Mouse (Mus musculus) kidney, embryonic 16.5 days (tissue): ENCODE results near the gene Opn1sw. TPM values are rescaled to one million over a fixed set of nuclear protein-coding genes. Genes with fewer than 3 reads are reported as not detected.
A peak's percentile ranks its signal among the peaks of the same experiment; 100 is the strongest.
"Not testable (repeated sequence)": the region's sequence is repeated elsewhere in the genome, so short reads cannot be mapped to it uniquely, and the experiment has no call there.

Experiments used
- ATAC-seq: fragments of 200-750 bp; cut with Nextera tagmentation; 2 replicates; pipeline ENCODE4 v1.8.0; 2017; ENCODE audit warnings: moderate TSS enrichment; ENCODE audit not compliant: low FRiP score, low TSS enrichment
- H3K27ac ChIP-seq: fragments of 300-500 bp; sonication (generic); 2 replicates; pipeline ENCODE4 v1.5.1; 2014; ENCODE audit warnings: low read length
- H3K27me3 ChIP-seq: fragments of 300-500 bp; sonication (generic); 2 replicates; pipeline ENCODE4 v1.6.1; 2014; ENCODE audit warnings: low read length, control low read depth, mixed read lengths; ENCODE audit not compliant: insufficient read depth
- H3K36me3 ChIP-seq: fragments of 300-500 bp; sonication (generic); 2 replicates; pipeline ENCODE4 v1.6.1; 2014; ENCODE audit warnings: low read length, control low read depth, mixed read lengths; ENCODE audit not compliant: insufficient read depth
- H3K4me1 ChIP-seq: fragments of 300-500 bp; sonication (generic); 2 replicates; pipeline ENCODE4 v1.6.1; 2014; ENCODE audit warnings: low read length, control low read depth, mixed read lengths; ENCODE audit not compliant: insufficient read depth
- H3K4me2 ChIP-seq: fragments of 300-500 bp; sonication (generic); replicated peaks from 2 replicates; pipeline ENCODE4 v1.6.1; 2014; ENCODE audit warnings: low read depth, low read length
- H3K4me3 ChIP-seq: fragments of 300-500 bp; sonication (generic); 2 replicates; pipeline ENCODE4 v1.5.1; 2014; ENCODE audit warnings: mild to moderate bottlenecking, low read length
- H3K9ac ChIP-seq: fragments of 300-500 bp; sonication (generic); replicated peaks from 2 replicates; pipeline ENCODE4 v1.6.1; 2014; ENCODE audit warnings: low read length
- H3K9me3 ChIP-seq: fragments of 300-500 bp; sonication (generic); 2 replicates; pipeline ENCODE4 v1.6.1; 2016; ENCODE audit warnings: low read length, control low read depth
- WGBS: fragments of 180-500 bp; shearing (Covaris S2); extraction: QIAGEN DNeasy Blood & Tissue Kit; methylation state at CpG from one replicate; pipeline ENCODE4 v1.1.7; 2014; 5-methylcytosine and 5-hydroxymethylcytosine counted together
- microRNA-seq: library from miRNA; unstranded; fragments of <30 nt; microRNA quantifications from one replicate; pipeline ENCODE4, GENCODE M21; 2016
- polyA plus RNA-seq: library from polyadenylated mRNA; unstranded; fragments of >200 nt; fragmentation: Nextera tagmentation; extraction: Ambion mirVana; gene quantifications from 2 replicates; pipeline ENCODE4 v1.2.1, GENCODE M21; 2015

Opn1sw gene
- polyA plus RNA-seq, 1 experiment from 2014 or later: 0.79 TPM

DNA sequence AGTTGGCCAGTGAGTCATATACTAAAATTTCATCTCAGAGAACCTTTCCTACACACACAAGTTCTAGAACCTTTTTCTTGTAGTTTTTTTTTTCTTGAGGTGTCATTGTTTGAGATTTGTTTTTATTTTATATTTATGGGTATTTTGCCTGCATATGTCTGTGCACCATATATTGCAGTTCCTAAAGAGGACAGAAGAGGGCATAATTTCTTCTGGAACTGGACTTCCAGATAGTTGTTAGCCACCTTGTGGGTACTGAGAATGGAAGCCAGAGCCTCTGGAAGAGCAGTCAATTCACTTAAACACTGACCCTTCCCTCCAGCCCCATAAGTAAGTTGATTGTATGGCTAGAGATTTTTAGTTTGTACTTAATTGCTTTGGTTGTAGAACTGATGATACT lies 36.7 kb downstream of the Opn1sw start:
- Histone ChIP-seq H3K36me3 (peaks cover 3% of the 10 kb centered on the region), H3K4me1 (peaks cover 21% of the 10 kb centered on the region), H3K9me3 (no peaks in the 10 kb centered on the region), H3K4me3 (no peak overlapping the region), H3K27me3 (no peaks in the 10 kb centered on the region), H3K9ac (no peak overlapping the region), H3K4me2 (no peak overlapping the region), H3K27ac (no peak overlapping the region)
- ATAC-seq: no peak

DNA sequence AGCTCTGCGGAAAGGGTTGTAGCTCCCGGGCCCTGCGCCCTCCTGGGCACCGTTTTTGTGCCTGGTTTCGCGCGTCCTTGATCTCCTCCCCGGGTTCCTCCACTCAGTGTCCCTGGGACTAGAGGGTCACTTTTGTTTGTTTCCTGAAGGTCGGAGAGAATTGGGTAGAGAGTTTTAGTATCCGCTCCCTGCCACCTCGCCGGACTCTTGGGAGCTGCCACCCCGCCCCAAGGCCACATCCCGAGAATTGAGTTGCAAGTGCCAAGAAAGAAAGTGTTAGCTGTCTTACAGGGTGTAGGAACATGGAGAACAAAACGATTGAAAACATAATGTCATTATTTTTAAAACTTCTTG lies 39.9 kb downstream of the Opn1sw start:
- peak overlapping the region; percentile 83 for H3K9ac ChIP-seq
- peak overlapping the region; percentile 58 for H3K4me2 ChIP-seq
- no peaks in the 10 kb centered on the region for H3K27me3 ChIP-seq
- peak overlapping the region; percentile 66 for H3K4me3 ChIP-seq
- H3K36me3 ChIP-seq: no peaks in the 10 kb centered on the region
- 0% methylated on average over 15 of the region's 15 CpGs for WGBS
- peaks cover 18% of the 10 kb centered on the region for H3K4me1 ChIP-seq
- H3K27ac ChIP-seq: peak overlapping the region; percentile 50
- no peak for ATAC-seq
- H3K9me3 ChIP-seq: no peaks in the 10 kb centered on the region

DNA sequence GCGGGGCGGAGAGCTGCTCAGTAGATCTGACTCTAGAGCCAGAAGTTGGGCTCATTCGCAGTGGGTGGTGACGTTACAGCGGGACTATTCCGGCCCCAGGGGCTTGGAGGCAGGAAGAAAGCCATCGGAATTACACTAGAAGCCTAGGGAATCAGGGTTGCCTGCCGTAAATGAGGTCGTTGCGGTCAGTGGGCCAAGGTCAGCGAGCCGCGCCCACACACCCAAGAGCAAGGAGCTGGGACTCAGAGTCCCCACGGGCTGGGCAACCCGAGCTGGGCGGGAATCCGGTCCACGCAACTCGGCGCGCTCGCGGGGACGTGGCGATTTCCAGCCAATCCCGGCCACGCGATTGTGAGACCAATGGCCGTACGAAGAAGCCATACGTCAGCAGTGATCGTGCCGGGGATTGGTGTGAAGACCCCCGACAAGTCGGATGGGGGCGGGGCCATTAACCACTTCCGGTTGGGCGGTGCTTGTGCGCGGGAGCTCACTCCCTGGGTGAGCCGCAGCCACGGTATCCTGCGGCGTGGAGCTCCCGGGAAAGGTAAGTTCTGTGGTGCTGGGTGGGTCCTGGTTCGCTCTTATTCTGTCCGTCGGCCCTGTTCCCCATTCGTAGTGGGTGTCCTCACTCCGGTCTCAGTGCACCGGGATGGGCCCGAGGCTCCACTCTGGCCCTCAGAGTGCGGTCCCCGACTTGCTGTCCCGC lies 40.5 kb downstream of the Opn1sw start, which contains the start of gene Calu:
Gene Calu (plus strand): TSS at position 405 of the 706 bp plus-strand sequence.
- Histone ChIP-seq H3K36me3 (no peaks in the 10 kb centered on the region), H3K4me3 (peak within 1 kb of the TSS; percentile 66), H3K27ac (peak within 1 kb of the TSS; percentile 95), H3K27me3 (no peaks in the 10 kb centered on the region), H3K9ac (peak within 1 kb of the TSS; percentile 83), H3K9me3 (no peaks in the 10 kb centered on the region), H3K4me1 (peaks cover 17% of the 10 kb centered on the region), H3K4me2 (peak within 1 kb of the TSS; percentile 82)
- under 1% methylated on average over 55 of the region's 55 CpGs for WGBS
- peak; percentile 99 for ATAC-seq

DNA sequence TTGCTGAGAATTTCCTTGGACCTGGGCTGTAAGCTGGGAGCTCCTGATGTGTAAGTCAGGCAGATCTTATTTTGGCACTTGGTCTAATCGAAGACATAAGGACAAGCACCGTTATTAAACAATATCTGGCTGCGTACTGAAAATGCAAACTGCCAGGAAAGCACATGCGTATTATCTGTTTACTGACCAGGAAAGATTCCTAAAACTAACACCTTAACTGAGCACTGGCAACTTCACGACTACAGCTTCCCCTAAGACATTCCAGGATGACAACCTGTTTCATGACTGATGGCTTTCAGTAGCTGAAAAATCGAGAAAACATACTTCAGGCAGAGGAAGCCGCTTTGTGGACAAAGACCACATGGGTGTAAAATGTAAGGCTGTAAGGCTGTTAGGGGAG lies 41.1 kb downstream of the Opn1sw start:
- Histone ChIP-seq H3K9ac (peak overlapping the region; percentile 83), H3K36me3 (no peaks in the 10 kb centered on the region), H3K4me1 (peaks cover 17% of the 10 kb centered on the region), H3K4me2 (peak overlapping the region; percentile 82), H3K27ac (peak overlapping the region; percentile 95), H3K4me3 (peak overlapping the region; percentile 66), H3K9me3 (no peaks in the 10 kb centered on the region), H3K27me3 (no peaks in the 10 kb centered on the region)
- 34% methylated on average over 7 of the region's 7 CpGs for WGBS
- ATAC-seq: no peak

DNA sequence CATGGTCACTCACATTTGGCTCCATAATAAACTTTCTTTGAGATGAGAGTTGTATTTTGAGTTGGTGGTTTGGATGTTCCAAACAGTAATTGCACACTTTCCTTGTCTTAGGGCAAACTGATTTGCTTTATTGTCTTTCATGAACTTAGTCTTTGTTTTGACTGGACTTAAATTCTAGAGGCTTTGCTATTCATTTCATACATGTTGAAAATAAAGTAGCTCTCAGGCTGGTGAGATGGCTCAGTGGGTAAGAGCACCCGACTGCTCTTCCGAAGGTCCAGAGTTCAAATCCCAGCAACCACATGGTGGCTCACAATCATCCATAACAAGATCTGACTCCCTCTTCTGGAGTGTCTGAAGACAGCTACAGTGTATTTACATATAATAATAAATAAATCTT lies 41.8 kb downstream of the Opn1sw start:
- H3K27me3 ChIP-seq, ATAC-seq, H3K4me3 ChIP-seq, H3K9ac ChIP-seq, H3K9me3 ChIP-seq, H3K36me3 ChIP-seq, H3K4me2 ChIP-seq, H3K27ac ChIP-seq: not testable (repeated sequence)
- peaks cover 17% of the 10 kb centered on the region for H3K4me1 ChIP-seq
- WGBS: 94% methylated on average over 2 of the region's 2 CpGs

DNA sequence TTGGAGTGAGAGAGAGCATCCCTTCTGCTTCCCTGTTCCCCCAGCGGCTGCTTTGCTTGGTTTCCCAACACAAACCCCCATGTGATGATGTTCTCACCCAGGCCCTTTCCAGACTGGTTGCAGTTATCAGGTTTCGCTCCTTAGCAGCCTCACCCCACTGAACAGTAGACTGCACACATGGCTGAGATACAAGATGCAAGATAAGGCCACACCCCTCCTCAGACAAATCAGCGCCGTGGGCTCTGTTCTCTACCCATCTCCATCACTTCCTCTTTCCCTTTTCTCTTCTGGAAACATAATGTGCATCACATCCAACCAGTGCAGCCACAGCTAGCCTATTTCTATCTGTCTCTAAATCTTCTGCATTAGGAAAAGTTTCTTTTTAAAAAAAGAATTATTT lies 58.8 kb downstream of the Opn1sw start:
- no peaks in the 10 kb centered on the region for H3K9me3 ChIP-seq
- WGBS: 45% methylated on average over 4 of the region's 4 CpGs
- no peak overlapping the region for H3K9ac ChIP-seq
- H3K4me1 ChIP-seq: no peaks in the 10 kb centered on the region
- H3K27ac ChIP-seq: no peak overlapping the region
- no peak overlapping the region for H3K4me3 ChIP-seq
- no peaks in the 10 kb centered on the region for H3K36me3 ChIP-seq
- 0 out of 2 replicates have a peak, but pooled peaks have one; percentile 46 for ATAC-seq
- H3K27me3 ChIP-seq: no peaks in the 10 kb centered on the region
- no peak overlapping the region for H3K4me2 ChIP-seq

DNA sequence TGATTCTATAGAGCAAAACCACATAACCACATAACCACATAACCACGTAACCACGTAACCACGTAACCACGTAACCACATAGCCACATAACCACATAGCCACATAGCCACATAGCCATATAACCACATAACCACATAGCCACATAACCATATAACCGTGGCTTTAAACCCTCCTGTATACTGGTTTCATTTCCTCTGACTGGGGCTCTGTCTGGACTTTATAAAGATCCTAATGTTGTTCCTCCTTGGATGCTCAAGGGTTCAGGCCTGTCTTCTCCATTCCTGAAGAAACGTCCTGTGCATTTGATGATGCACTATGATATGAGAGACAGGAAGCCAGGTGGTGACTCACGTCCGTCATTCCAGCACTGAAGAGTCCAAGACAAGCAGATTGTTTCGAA lies 61.3 kb downstream of the Opn1sw start:
- Histone ChIP-seq H3K4me2 (no peak overlapping the region), H3K4me3 (no peak overlapping the region), H3K36me3 (no peaks in the 10 kb centered on the region), H3K9me3 (no peaks in the 10 kb centered on the region), H3K27me3 (no peaks in the 10 kb centered on the region), H3K27ac (no peak overlapping the region), H3K9ac (no peak overlapping the region), H3K4me1 (no peaks in the 10 kb centered on the region)
- WGBS: 83% methylated on average over 9 of the region's 9 CpGs
- no peak for ATAC-seq

Small RNA genes within 50 kb of the gene (microRNA-seq; reads per million reads assigned to microRNA genes)
- gene Gm26220: 0.47 reads per million
- not detected for gene Gm44354

Other genes starting within 250 kb of the Opn1sw start
- gene Rbm28, start 223.5 kb downstream of the Opn1sw start, polyA plus RNA-seq: 45.9 and 53.6 TPM in 2 replicates
- 0.71 and 1.1 TPM in 2 replicates for gene Prrt4, start 208.9 kb downstream of the Opn1sw start, polyA plus RNA-seq
- 49.1 and 50.3 TPM in 2 replicates for gene Impdh1, start 172.1 kb downstream of the Opn1sw start, polyA plus RNA-seq
- gene Hilpda, start 116.0 kb downstream of the Opn1sw start, polyA plus RNA-seq: 34.9 TPM in 2 replicates
- 0.26 and 0.39 TPM in 2 replicates for gene Fam71f2, start 108.9 kb downstream of the Opn1sw start, polyA plus RNA-seq
- 0.12 and 0.26 TPM in 2 replicates for gene Fam71f1, start 69.3 kb downstream of the Opn1sw start, polyA plus RNA-seq
- 420 and 457 TPM in 2 replicates for gene Calu, start 40.4 kb downstream of the Opn1sw start, polyA plus RNA-seq
- gene Ccdc136, start 7.8 kb upstream of the Opn1sw start, polyA plus RNA-seq: 20.2 and 23.3 TPM in 2 replicates
- 7.9 and 8.0 TPM in 2 replicates for gene Flnc, start 44.8 kb upstream of the Opn1sw start, polyA plus RNA-seq
- 302 and 320 TPM in 2 replicates for gene Atp6v1f, start 79.2 kb upstream of the Opn1sw start, polyA plus RNA-seq
- gene Atp6v1fnb, start 83.0 kb upstream of the Opn1sw start, polyA plus RNA-seq: 0.30 and 0.37 TPM in 2 replicates
- 34.5 and 36.3 TPM in 2 replicates for gene Kcp, start 119.5 kb upstream of the Opn1sw start, polyA plus RNA-seq
- 6.0 and 8.0 TPM in 2 replicates for gene Irf5, start 138.2 kb upstream of the Opn1sw start, polyA plus RNA-seq
- 101 and 106 TPM in 2 replicates for gene Tnpo3, start 221.4 kb upstream of the Opn1sw start, polyA plus RNA-seq